Mouse (Mus musculus) forebrain, embryonic 10.5 days (tissue): ENCODE data around the gene Utrn. TPM values are rescaled to one million over a fixed set of nuclear protein-coding genes. Genes with fewer than 3 reads are reported as not detected.

Source experiments
- DNase-seq: peaks from one replicate; pipeline ENCODE4 v3.0.0-alpha.2; 2017; ENCODE audit warnings: low spot score; ENCODE audit errors: extremely low spot score
- H3K27ac ChIP-seq: fragments of 300-500 bp; sonication (generic); 2 replicates; pipeline ENCODE4 v1.5.1; 2016; ENCODE audit warnings: mild to moderate bottlenecking
- H3K27me3 ChIP-seq: fragments of 300-500 bp; sonication (generic); 2 replicates; pipeline ENCODE4 v1.6.1; 2016; ENCODE audit warnings: mild to moderate bottlenecking; ENCODE audit not compliant: poor library complexity, severe bottlenecking
- H3K36me3 ChIP-seq: fragments of 300-500 bp; sonication (generic); replicated peaks from 2 replicates; pipeline ENCODE4 v1.6.1; 2016; ENCODE audit warnings: mild to moderate bottlenecking, moderate library complexity
- H3K4me1 ChIP-seq: fragments of 300-500 bp; sonication (generic); 2 replicates; pipeline ENCODE4 v1.6.1; 2016
- H3K4me3 ChIP-seq: fragments of 300-500 bp; sonication (generic); 2 replicates; pipeline ENCODE4 v1.5.1; 2016; ENCODE audit warnings: mild to moderate bottlenecking, moderate library complexity
- H3K9me3 ChIP-seq: fragments of 300-500 bp; sonication (generic); 2 replicates; pipeline ENCODE4 v1.6.1; 2016; ENCODE audit warnings: mild to moderate bottlenecking, moderate library complexity
- WGBS: fragments of 180-500 bp; shearing (Covaris S2); methylation state at CpG from one replicate; pipeline ENCODE4 v1.1.7; 2016; 5-methylcytosine and 5-hydroxymethylcytosine counted together
- polyA plus RNA-seq: library from polyadenylated mRNA; unstranded; fragments of >200 nt; fragmentation: Nextera tagmentation; extraction: Ambion mirVana; gene quantifications from 2 replicates; pipeline ENCODE4 v1.2.1, GENCODE M21; 2016

Utrn gene
- polyA plus RNA-seq, 1 experiment from 2014 or later: 44.3 TPM

- peaks cover 9% of the 10 kb centered on the region for H3K36me3 ChIP-seq
- WGBS: 89% methylated on average over 7 of the region's 7 CpGs
- H3K4me1 ChIP-seq: peaks cover 18% of the 10 kb centered on the region
- no peaks in the 10 kb centered on the region for H3K27me3 ChIP-seq
- no peak overlapping the region for H3K27ac ChIP-seq
- no peak overlapping the region for H3K4me3 ChIP-seq
- no peak for DNase-seq
- H3K9me3 ChIP-seq: no peaks in the 10 kb centered on the region; the same call in 1 of the 2 replicates
Measured at GRCm38 (mm10) chr10:12850781-12851471, 18.2 kb downstream of the Utrn start.

GRCm38 (mm10) chr10:12848322-12849108 is 20.6 kb downstream of the Utrn start:
- 83% methylated on average over 10 of the region's 10 CpGs for WGBS
- DNase-seq: no peak
- Histone ChIP-seq H3K4me1 (peaks cover 12% of the 10 kb centered on the region), H3K27ac (no peak overlapping the region), H3K4me3 (no peak overlapping the region), H3K27me3 (no peaks in the 10 kb centered on the region), H3K9me3 (no peaks in the 10 kb centered on the region; the same call in 1 of the 2 replicates), H3K36me3 (peaks cover 6% of the 10 kb centered on the region)

- 85% methylated on average over 4 of the region's 4 CpGs for WGBS
- no peak overlapping the region for H3K27ac ChIP-seq
- DNase-seq: no peak
- no peaks in the 10 kb centered on the region for H3K9me3 ChIP-seq
- H3K36me3 ChIP-seq: peaks cover 6% of the 10 kb centered on the region
- H3K27me3 ChIP-seq: no peaks in the 10 kb centered on the region
- H3K4me1 ChIP-seq: peaks cover 12% of the 10 kb centered on the region
- H3K4me3 ChIP-seq: no peak overlapping the region
Measured at GRCm38 (mm10) chr10:12842543-12842942, 26.6 kb downstream of the Utrn start.

- Histone ChIP-seq H3K4me3 (no peak overlapping the region), H3K4me1 (peaks cover 12% of the 10 kb centered on the region), H3K9me3 (no peaks in the 10 kb centered on the region), H3K36me3 (peaks cover 6% of the 10 kb centered on the region), H3K27ac (no peak overlapping the region), H3K27me3 (no peaks in the 10 kb centered on the region)
- no peak for DNase-seq
- 77% methylated on average over 5 of the region's 5 CpGs for WGBS
Measured at GRCm38 (mm10) chr10:12841497-12841896, 27.7 kb downstream of the Utrn start.

- Histone ChIP-seq H3K36me3 (no peaks in the 10 kb centered on the region), H3K27me3 (no peaks in the 10 kb centered on the region), H3K9me3 (no peaks in the 10 kb centered on the region), H3K27ac (no peak overlapping the region), H3K4me3 (no peak overlapping the region), H3K4me1 (peaks cover 16% of the 10 kb centered on the region)
- WGBS: 77% methylated on average over 1 of the region's 1 CpGs
- DNase-seq: no peak
Measured at GRCm38 (mm10) chr10:12837636-12838035, 31.5 kb downstream of the Utrn start.

- WGBS: 88% methylated on average over 14 of the region's 14 CpGs
Measured at GRCm38 (mm10) chr10:12836048-12836816, 32.9 kb downstream of the Utrn start.

GRCm38 (mm10) chr10:12834215-12834614 is 35.0 kb downstream of the Utrn start:
- peaks cover 5% of the 10 kb centered on the region; the same call in 1 of the 2 replicates for H3K4me1 ChIP-seq
- H3K27me3 ChIP-seq: no peaks in the 10 kb centered on the region

More at GRCm38 (mm10) chr10:12836048-12836816, 32.9 kb downstream of the Utrn start:
- Histone ChIP-seq H3K4me3 (no peak overlapping the region), H3K4me1 (peaks cover 5% of the 10 kb centered on the region; the same call in 1 of the 2 replicates), H3K9me3 (no peaks in the 10 kb centered on the region), H3K36me3 (no peaks in the 10 kb centered on the region), H3K27me3 (no peaks in the 10 kb centered on the region), H3K27ac (no peak overlapping the region)
- DNase-seq: no peak

GRCm38 (mm10) chr10:12832163-12832562 is 37.0 kb downstream of the Utrn start:
- peaks cover 5% of the 10 kb centered on the region; the same call in 1 of the 2 replicates for H3K4me1 ChIP-seq
- no peak for DNase-seq
- no peaks in the 10 kb centered on the region for H3K9me3 ChIP-seq
- H3K27ac ChIP-seq: no peak overlapping the region
- H3K27me3 ChIP-seq: no peaks in the 10 kb centered on the region
- WGBS: 93% methylated on average over 8 of the region's 8 CpGs
- no peaks in the 10 kb centered on the region for H3K36me3 ChIP-seq
- no peak overlapping the region for H3K4me3 ChIP-seq

More at GRCm38 (mm10) chr10:12834215-12834614, 35.0 kb downstream of the Utrn start:
- 75% methylated on average over 1 of the region's 1 CpGs for WGBS
- no peak for DNase-seq
- Histone ChIP-seq H3K36me3 (no peaks in the 10 kb centered on the region), H3K27ac (no peak overlapping the region), H3K4me3 (no peak overlapping the region), H3K9me3 (no peaks in the 10 kb centered on the region)

GRCm38 (mm10) chr10:12827778-12828177 is 41.4 kb downstream of the Utrn start:
- no peaks in the 10 kb centered on the region for H3K27me3 ChIP-seq
- H3K4me3 ChIP-seq: no peak overlapping the region
- WGBS: 82% methylated on average over 4 of the region's 4 CpGs
- no peak for DNase-seq
- no peaks in the 10 kb centered on the region for H3K36me3 ChIP-seq
- no peaks in the 10 kb centered on the region for H3K9me3 ChIP-seq
- no peak overlapping the region for H3K27ac ChIP-seq
- H3K4me1 ChIP-seq: peaks cover 6% of the 10 kb centered on the region

GRCm38 (mm10) chr10:12827306-12827705 is 41.9 kb downstream of the Utrn start:
- Histone ChIP-seq H3K27ac (no peak overlapping the region), H3K9me3 (no peaks in the 10 kb centered on the region), H3K36me3 (no peaks in the 10 kb centered on the region), H3K27me3 (no peaks in the 10 kb centered on the region), H3K4me1 (peaks cover 10% of the 10 kb centered on the region), H3K4me3 (no peak overlapping the region)
- WGBS: 81% methylated on average over 3 of the region's 3 CpGs
- no peak for DNase-seq

GRCm38 (mm10) chr10:12826760-12827281 is 42.3 kb downstream of the Utrn start:
- Histone ChIP-seq H3K9me3 (no peaks in the 10 kb centered on the region), H3K36me3 (no peaks in the 10 kb centered on the region), H3K27ac (no peak overlapping the region), H3K27me3 (no peaks in the 10 kb centered on the region), H3K4me1 (peaks cover 10% of the 10 kb centered on the region), H3K4me3 (no peak overlapping the region)
- 75% methylated on average over 6 of the region's 6 CpGs for WGBS
- DNase-seq: no peak

- Histone ChIP-seq H3K27ac (no peak overlapping the region), H3K27me3 (no peaks in the 10 kb centered on the region), H3K36me3 (no peaks in the 10 kb centered on the region), H3K4me1 (peaks cover 10% of the 10 kb centered on the region), H3K9me3 (no peaks in the 10 kb centered on the region), H3K4me3 (no peak overlapping the region)
- no peak for DNase-seq
- 66% methylated on average over 4 of the region's 4 CpGs for WGBS
Measured at GRCm38 (mm10) chr10:12824386-12824785, 44.8 kb downstream of the Utrn start.
